Mouse (Mus musculus): ENCODE data around the gene Nup54.

Nup54 gene

DNA sequence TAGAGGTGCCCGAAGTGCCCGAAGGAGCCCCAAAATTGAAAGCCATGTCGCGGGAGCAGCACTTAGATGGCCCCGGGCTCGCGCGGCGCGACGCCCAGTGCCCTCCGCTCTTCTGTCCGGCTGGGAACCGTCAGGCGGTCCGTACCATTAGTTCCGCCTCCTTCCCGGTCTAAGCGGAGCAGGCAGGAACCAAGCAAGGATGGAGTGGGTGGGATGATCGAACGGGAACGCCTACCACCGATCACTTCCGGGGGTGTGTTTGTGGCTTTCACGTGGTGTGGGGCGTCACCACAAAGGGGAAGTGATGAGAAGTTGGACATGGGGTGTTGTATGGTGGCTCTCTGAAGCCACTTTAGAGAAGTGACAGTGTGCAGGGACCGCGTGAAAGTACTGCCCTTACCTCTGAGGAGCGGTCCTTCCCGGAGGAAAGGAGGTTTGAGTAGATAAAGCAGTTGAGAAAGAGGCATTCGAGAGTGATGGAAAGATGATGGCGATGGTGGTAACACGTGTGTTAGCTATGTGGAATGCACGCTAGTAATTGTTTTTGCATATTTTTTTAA, at the start of gene Nup54:
Nup54 (minus strand) TSS at position 195 of the 560 bp plus-strand sequence.
- peak; percentile 92 for DNase-seq (ENCODE audit: low read depth, low spot score)

GRCm38 (mm10) chr5:92472863-92473262, 37.8 kb upstream of the Nup54 start:
- DNase-seq (ENCODE audit: low read depth, low spot score): no peak

- DNase-seq (ENCODE audit: low read depth, low spot score): no peak
Observed at GRCm38 (mm10) chr5:92471531-92471930, 36.5 kb upstream of the Nup54 start.

- DNase-seq (ENCODE audit: low read depth, low spot score): no peak
Observed at GRCm38 (mm10) chr5:92469201-92470130, 34.4 kb upstream of the Nup54 start.

GRCm38 (mm10) chr5:92468234-92468633, 33.2 kb upstream of the Nup54 start:
- no peak for DNase-seq (ENCODE audit: low read depth, low spot score)

- no peak for DNase-seq (ENCODE audit: low read depth, low spot score)
Observed at GRCm38 (mm10) chr5:92467102-92467766, 32.2 kb upstream of the Nup54 start.

GRCm38 (mm10) chr5:92465511-92465910, 30.5 kb upstream of the Nup54 start:
- DNase-seq (ENCODE audit: low read depth, low spot score): no peak

DNA sequence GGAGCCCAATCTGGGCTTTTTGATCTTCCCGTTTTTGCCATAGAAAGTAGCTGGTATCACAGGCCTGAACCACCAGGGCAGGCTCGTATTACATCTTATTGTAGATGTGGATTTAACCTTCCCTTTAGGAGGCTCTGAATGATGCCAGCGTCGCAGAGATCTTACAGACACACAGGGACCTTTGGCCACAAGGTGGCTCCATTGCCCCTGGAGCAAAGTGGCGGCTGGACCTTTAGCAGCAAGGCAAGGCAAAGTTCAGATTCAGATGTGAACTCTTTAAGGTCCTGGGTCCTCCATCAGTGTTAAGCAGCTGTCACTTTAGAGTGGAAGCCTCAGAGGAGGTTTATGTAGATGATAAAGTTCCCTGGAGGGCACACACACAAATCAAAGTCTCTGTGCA, 26.3 kb upstream of the Nup54 start:
- DNase-seq (ENCODE audit: low read depth, low spot score): no peak

GRCm38 (mm10) chr5:92458726-92459125, 23.7 kb upstream of the Nup54 start:
- DNase-seq (ENCODE audit: low read depth, low spot score): no peak

- DNase-seq (ENCODE audit: low read depth, low spot score): no peak
Observed at GRCm38 (mm10) chr5:92457410-92457809, 22.4 kb upstream of the Nup54 start.

DNA sequence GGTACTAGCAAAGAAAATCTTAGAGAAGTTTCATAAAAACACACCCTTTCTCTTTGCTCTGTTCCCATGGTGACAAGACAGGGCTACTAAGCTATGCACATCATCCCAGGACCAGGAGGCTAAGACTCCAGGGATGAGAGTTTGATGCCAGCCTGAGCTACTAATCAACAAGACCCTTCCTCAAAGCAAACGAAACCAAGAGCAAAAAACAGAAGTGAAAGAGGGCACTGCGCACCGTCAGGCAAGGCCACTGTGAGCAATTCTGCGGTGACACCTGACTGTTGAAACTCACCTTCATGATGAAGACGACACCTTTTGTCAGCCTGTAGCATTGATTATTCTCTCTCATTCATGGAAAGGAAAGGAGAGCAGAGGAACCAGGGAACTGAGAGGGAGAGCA, 17.9 kb upstream of the Nup54 start:
- no peak for DNase-seq (ENCODE audit: low read depth, low spot score)

DNA sequence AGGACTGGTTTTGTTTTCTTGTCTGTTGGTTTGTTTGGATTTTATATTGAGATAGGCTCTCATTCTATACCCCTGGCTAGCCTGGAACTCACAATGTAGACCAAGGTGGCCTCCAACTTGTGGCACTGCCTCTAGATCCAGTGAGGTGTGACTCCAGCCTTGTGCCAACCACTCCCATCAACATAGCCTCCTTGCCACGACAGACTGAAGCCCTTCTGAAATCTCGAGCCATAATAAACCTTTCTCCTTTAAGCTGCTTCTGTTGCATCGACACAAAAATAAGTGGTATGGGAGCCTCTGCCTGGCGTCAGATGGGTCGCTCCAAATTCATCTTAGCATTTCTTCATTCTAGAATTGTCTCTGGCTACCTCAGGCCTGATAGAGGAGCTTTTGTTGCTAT, 11.7 kb upstream of the Nup54 start:
- no peak for DNase-seq (ENCODE audit: low read depth, low spot score)

DNA sequence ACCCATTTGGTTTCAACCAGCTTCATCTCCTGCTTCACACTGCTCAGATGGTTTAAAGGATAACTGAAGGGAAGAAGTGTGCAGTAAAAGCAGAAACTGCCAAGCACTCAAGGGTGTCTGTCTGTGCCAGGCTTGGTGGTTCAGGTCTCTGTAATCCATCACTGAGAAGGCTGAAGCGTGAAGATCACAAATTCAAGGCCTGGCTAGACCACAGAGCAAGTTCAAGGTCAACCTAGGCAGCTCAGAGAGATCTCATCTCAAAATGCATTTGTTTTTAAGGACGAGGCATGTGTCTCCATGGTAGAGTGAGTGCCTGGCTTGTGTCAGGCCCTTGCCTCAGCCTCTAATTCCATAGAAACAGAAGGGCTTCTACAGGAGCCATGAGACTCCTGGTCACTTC, 10.0 kb upstream of the Nup54 start:
- no peak for DNase-seq (ENCODE audit: low read depth, low spot score)

DNA sequence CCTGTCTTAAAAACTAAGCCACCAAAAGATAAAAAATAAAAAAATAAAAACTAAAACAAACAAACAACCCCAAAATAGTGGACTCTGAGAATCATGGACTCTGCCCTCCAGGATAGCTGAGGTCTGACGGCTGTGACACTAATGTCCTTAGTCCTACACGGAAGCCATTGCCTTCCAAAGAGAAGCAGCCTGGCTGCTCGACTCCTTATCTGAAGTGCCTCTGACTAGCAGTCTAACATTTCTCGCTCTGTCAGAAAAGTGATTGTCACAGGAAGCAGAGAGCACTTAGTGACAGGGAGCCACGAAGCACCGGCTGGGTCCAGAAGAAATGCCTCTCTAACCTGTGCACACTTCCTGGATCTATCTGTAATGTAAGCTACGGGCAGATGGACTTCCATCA, 7.9 kb upstream of the Nup54 start:
- DNase-seq (ENCODE audit: low read depth, low spot score): no peak

DNA sequence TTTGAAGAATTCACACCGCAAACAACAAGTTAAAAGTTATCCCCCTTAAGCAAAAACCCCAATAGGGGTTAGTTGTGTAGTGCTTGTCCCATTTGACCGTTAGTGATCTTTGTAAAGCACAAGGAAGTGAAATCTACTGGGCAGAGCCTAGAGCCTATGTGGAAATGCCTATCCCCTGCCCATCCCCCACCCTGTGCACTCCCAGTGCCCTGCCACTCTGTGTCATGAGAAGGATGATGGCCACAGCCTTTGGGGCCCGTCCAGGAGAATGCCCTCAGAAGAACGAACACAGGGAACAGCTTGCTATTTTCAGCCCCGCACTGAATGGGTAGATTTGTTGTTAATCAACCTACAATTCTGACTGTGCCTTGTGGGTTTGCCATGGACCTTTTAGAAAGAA, 6.5 kb upstream of the Nup54 start:
- no peak for DNase-seq (ENCODE audit: low read depth, low spot score)

DNA sequence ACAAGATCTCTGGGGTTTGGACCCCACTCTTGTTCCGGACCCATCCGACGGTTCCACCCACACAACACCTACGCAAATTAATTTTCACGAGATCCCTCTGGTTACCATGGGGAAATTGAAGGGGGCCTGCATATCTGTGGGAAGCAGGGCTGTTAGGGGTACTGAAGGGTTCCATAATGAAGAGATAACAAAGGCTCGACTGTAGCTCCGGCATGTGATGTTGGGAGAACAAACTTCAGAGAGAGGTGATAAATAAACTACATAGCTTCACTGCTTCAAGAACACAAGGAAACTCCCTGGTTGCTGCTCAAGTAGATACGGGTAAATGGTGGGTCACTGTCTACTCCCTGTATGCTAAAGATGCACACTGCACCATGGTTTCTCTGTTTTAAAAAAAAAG, 3.5 kb upstream of the Nup54 start:
- DNase-seq (ENCODE audit: low read depth, low spot score): no peak

GRCm38 (mm10) chr5:92434571-92434985, 441 bp downstream of the Nup54 start:
- peak; percentile 16 for DNase-seq (ENCODE audit: low read depth, low spot score)

DNA sequence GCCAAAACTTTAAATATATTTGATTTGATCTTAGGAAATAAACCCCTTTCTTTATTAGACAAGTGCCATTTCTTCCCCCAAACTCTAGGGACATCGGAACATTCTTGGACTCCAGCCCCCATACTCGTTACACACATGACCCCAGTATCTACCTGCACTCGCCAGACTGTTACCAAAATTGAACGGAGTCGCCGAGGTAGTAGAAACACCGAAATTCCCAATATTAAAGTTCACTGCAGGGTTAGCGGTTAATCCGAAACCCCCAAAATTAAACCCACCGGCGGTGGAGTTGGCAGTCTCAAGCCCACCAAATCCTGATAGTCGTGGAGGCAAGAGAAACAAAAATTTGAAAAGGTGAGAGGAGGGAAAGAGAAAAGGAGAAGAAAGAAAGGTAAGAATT, 949 bp downstream of the Nup54 start:
- no peak for DNase-seq (ENCODE audit: low read depth, low spot score)

- DNase-seq (ENCODE audit: low read depth, low spot score): no peak
Observed at GRCm38 (mm10) chr5:92431611-92432010, 3.4 kb downstream of the Nup54 start.

DNA sequence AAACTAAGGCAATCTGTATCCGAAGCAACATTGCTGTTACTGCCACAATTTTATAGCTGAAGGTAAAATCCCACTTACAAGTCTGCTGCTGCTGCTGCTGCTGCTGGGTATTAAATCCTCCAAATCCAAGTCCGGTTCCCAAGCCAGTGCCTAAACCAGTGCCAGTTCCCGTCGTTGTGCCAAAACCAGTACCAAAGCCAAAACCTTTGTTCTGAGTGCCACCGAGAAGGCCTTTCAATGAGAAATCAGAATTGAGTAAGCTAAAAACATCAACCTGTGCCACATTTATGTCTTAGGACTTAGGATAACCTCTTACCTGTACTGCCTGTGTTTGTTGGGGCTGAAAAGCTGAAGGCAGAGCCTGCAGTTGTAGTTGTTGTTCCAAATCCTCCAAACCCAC, 4.3 kb downstream of the Nup54 start:
- DNase-seq (ENCODE audit: low read depth, low spot score): no peak

DNA sequence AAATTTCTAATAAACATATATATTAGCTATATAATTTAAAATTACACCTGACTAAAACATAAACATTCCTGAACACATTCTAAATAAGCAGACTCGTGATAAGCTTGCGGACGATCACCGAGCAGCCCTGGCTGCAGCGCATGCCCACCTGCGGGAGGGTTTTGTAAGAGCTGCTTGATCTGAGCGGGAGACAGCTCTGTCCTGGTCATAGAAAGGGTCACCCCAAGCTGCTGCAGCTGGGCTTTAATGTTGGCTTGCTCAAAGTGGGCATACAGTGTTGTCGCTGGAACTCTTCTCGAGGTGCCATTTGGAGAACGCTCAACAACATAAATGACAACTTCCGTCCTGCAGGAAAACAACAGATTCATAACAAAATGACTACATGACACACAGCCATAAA, 10.9 kb downstream of the Nup54 start:
- no peak for DNase-seq (ENCODE audit: low read depth, low spot score)

DNA sequence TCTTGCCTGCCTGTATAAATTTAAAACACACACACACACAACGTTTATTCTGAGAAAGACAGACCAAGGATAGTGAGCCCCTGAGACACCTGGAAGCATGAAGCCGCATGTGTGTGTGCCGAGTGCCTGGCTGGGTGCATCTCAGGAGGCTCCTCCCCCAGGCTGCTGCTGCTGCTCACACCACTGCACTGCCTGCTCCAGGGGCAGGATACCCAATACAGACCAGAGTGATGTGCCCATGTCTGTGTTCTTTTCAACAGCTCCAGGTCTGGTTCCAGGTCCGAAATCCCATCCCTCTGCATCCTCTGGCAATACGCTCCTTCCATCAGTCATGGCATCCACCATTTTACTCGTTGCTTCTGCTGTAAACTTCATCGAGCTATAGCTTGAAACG, 21.0 kb downstream of the Nup54 start:
- no peak for DNase-seq (ENCODE audit: low read depth, low spot score)

Data from WW6 (cell line).